Mouse (Mus musculus): ENCODE measurements around the gene Robo4.

The Robo4 gene

GRCm38 (mm10) chr9:37430582-37430981, 28.9 kb downstream of the Robo4 start:
- ChIA-PET POLR2A (interaction anchor here in 3 of 4 experiments (0.6 to 1.9 kb wide), 6 partner anchors 10 to 228 kb away, joined by 3 to 7 read pairs (median 6); partner anchors contain the start of gene Esam (in 1 of the 3)), CTCF (interaction anchor here (0.6 to 2.6 kb wide), 62 partner anchors 8 to 540 kb away, joined by 3 to 23 read pairs (median 4); partner anchors contain the start of genes Esam (in 1 of the 4), Slc37a2 (in 1 of the 4) and Spa17 (in 1 of the 4))

- ChIA-PET POLR2A (interaction anchor here in 3 of 4 experiments (0.6 to 1.9 kb wide), 6 partner anchors 11 to 656 kb away, joined by 3 to 7 read pairs (median 3); partner anchors contain the start of gene Spa17 (in 1 of the 3)), CTCF (interaction anchor here (0.6 to 2.6 kb wide), 24 partner anchors 11 to 507 kb away, joined by 3 to 23 read pairs (median 4); partner anchors contain the start of genes Spa17 (in 1 of the 4) and Tbrg1 (in 1 of the 4))
These were observed 30.4 kb downstream of the Robo4 start for GRCm38 (mm10) chr9:37432026-37432666.

- ChIA-PET POLR2A (interaction anchor here in 2 of 4 experiments (0.7 to 2.7 kb wide), 6 partner anchors 24 to 656 kb away, joined by 3 to 10 read pairs (median 4); partner anchors contain the start of gene Tbrg1 (in 1 of the 2)), CTCF (interaction anchor here in 3 of 4 experiments (0.6 to 1.9 kb wide), 10 partner anchors 12 to 922 kb away, joined by 3 to 8 read pairs (median 6); no protein-coding TSS in a partner anchor)
These were observed 31.2 kb downstream of the Robo4 start, which contains the start of gene Robo3 for GRCm38 (mm10) chr9:37432720-37433421. Robo3 (minus strand) TSS chr9:37433246.

GRCm38 (mm10) chr9:37433823-37434560, 32.3 kb downstream of the Robo4 start:
- ChIA-PET CTCF (interaction anchor here (0.6 to 1.9 kb wide), 5 partner anchors 13 to 199 kb away, joined by 3 to 8 read pairs (median 4); no protein-coding TSS in a partner anchor), POLR2A (interaction anchor here in 2 of 4 experiments (0.7 to 2.7 kb wide), 8 partner anchors 14 to 223 kb away, joined by 3 to 10 read pairs (median 3); partner anchors contain the start of gene Tbrg1 (in 1 of the 2))

- POLR2A ChIA-PET: interaction anchor here in 2 of 4 experiments (1.1 to 2.7 kb wide), 3 partner anchors 21 to 85 kb away, joined by 3 to 10 read pairs (median 3); no protein-coding TSS in a partner anchor
- CTCF ChIA-PET: interaction anchor here in 2 of 4 experiments (0.7 to 1.9 kb wide), 2 partner anchors 14 to 71 kb away, joined by 5 to 8 read pairs; no protein-coding TSS in a partner anchor
These were observed 33.2 kb downstream of the Robo4 start for GRCm38 (mm10) chr9:37434932-37435331.

- ChIA-PET POLR2A (no interaction called here), CTCF (no interaction called here)
These were observed 33.9 kb downstream of the Robo4 start for GRCm38 (mm10) chr9:37435616-37436015.

- ChIA-PET CTCF (interaction anchor here (0.6 to 1.1 kb wide), 4 partner anchors 8 to 108 kb away, joined by 3 to 9 read pairs (median 4); no protein-coding TSS in a partner anchor), POLR2A (interaction anchor here in 1 of 4 experiments (0.6 kb wide), 2 partner anchors 18 to 35 kb away, joined by 3 to 4 read pairs; no protein-coding TSS in a partner anchor)
These were observed 36.4 kb downstream of the Robo4 start for GRCm38 (mm10) chr9:37437772-37438735.

- POLR2A ChIA-PET: interaction anchor here (0.6 to 1.0 kb wide), 5 partner anchors 12 to 146 kb away, joined by 3 to 5 read pairs (median 3); partner anchors contain the start of gene Msantd2 (in 1 of the 4)
- CTCF ChIA-PET: interaction anchor here in 2 of 4 experiments (0.6 to 1.7 kb wide), 3 partner anchors 16 to 116 kb away, joined by 3 to 4 read pairs (median 4); no protein-coding TSS in a partner anchor
These were observed 50.7 kb downstream of the Robo4 start for GRCm38 (mm10) chr9:37452401-37452800.

GRCm38 (mm10) chr9:37453328-37453727, 51.6 kb downstream of the Robo4 start:
- ChIA-PET CTCF (interaction anchor here in 1 of 4 experiments (1.7 kb wide), 1 partner anchor 23 kb away, joined by 4 read pairs; no protein-coding TSS in a partner anchor), POLR2A (no interaction called here)

GRCm38 (mm10) chr9:37454011-37454492, 52.4 kb downstream of the Robo4 start:
- POLR2A ChIA-PET: no interaction called here
- CTCF ChIA-PET: interaction anchor here in 1 of 4 experiments (1.3 kb wide), 1 partner anchor 24 kb away, joined by 3 read pairs; no protein-coding TSS in a partner anchor

GRCm38 (mm10) chr9:37454991-37455390, 53.3 kb downstream of the Robo4 start:
- CTCF ChIA-PET: interaction anchor here in 1 of 4 experiments (1.3 kb wide), 1 partner anchor 25 kb away, joined by 3 read pairs; no protein-coding TSS in a partner anchor
- POLR2A ChIA-PET: interaction anchor here in 3 of 4 experiments (0.6 to 1.1 kb wide), 5 partner anchors 81 to 209 kb away, joined by 3 to 6 read pairs (median 3); no protein-coding TSS in a partner anchor

GRCm38 (mm10) chr9:37455868-37456267, 54.2 kb downstream of the Robo4 start:
- ChIA-PET CTCF (interaction anchor here (0.6 to 1.3 kb wide), 5 partner anchors 24 to 206 kb away, joined by 3 to 5 read pairs (median 3); no protein-coding TSS in a partner anchor), POLR2A (interaction anchor here in 2 of 4 experiments (0.6 to 2.1 kb wide), 10 partner anchors 19 to 201 kb away, joined by 3 to 10 read pairs (median 4); partner anchors contain the start of genes Msantd2 (in 1 of the 2), Robo3 (in 1 of the 2) and Tbrg1 (in 1 of the 2))

- CTCF ChIA-PET: interaction anchor here (0.6 to 1.8 kb wide), 8 partner anchors 25 to 506 kb away, joined by 3 to 8 read pairs (median 4); no protein-coding TSS in a partner anchor
- POLR2A ChIA-PET: interaction anchor here in 2 of 4 experiments (0.6 to 2.1 kb wide), 10 partner anchors 19 to 201 kb away, joined by 3 to 10 read pairs (median 4); partner anchors contain the start of genes Tbrg1 (in 2 of the 2), Msantd2 (in 1 of the 2) and Robo3 (in 1 of the 2)
These were observed 54.8 kb downstream of the Robo4 start for GRCm38 (mm10) chr9:37456481-37456910.

GRCm38 (mm10) chr9:37457151-37457550, 55.5 kb downstream of the Robo4 start:
- CTCF ChIA-PET: interaction anchor here (0.6 to 1.8 kb wide), 7 partner anchors 25 to 1264 kb away, joined by 3 to 8 read pairs (median 3); no protein-coding TSS in a partner anchor

GRCm38 (mm10) chr9:37459665-37460042, 58.0 kb downstream of the Robo4 start:
- ChIA-PET CTCF (interaction anchor here in 1 of 4 experiments (1.2 to 2.3 kb wide), 3 partner anchors 29 to 159 kb away, joined by 3 to 6 read pairs (median 5); no protein-coding TSS in a partner anchor), POLR2A (interaction anchor here in 2 of 4 experiments (1.0 to 1.1 kb wide), 2 partner anchors 26 to 156 kb away, joined by 3 to 4 read pairs; no protein-coding TSS in a partner anchor)

More at GRCm38 (mm10) chr9:37457151-37457550, 55.5 kb downstream of the Robo4 start:
- POLR2A ChIA-PET: interaction anchor here in 2 of 4 experiments (1.1 to 2.1 kb wide), 9 partner anchors 14 to 200 kb away, joined by 3 to 10 read pairs (median 4); partner anchors contain the start of genes Tbrg1 (in 2 of the 2), Msantd2 (in 1 of the 2) and Robo3 (in 1 of the 2)

All from embryonic stem cell, embryonic (primary cell).